Mouse (Mus musculus) limb, embryonic 12.5 days (tissue): Measurements from ENCODE around the gene Trpc7. TPM values are rescaled to one million over a fixed set of nuclear protein-coding genes. Genes with fewer than 3 reads are reported as not detected.

ENCODE experiments used
- ATAC-seq: fragments of 200-750 bp; cut with Nextera tagmentation; 2 replicates; pipeline ENCODE4 v1.8.0; 2017; ENCODE audit warnings: low read depth, moderate TSS enrichment; ENCODE audit not compliant: insufficient number of reproducible peaks, insufficient read depth, low FRiP score, low TSS enrichment
- H3K27ac ChIP-seq: fragments of 300-500 bp; sonication (generic); 2 replicates; pipeline ENCODE4 v1.5.1; 2016; ENCODE audit warnings: mild to moderate bottlenecking, moderate library complexity
- H3K27me3 ChIP-seq: fragments of 300-500 bp; sonication (generic); 2 replicates; pipeline ENCODE4 v1.6.1; 2016; ENCODE audit warnings: mild to moderate bottlenecking, moderate library complexity
- H3K36me3 ChIP-seq: fragments of 300-500 bp; sonication (generic); 2 replicates; pipeline ENCODE4 v1.6.1; 2016; ENCODE audit warnings: mild to moderate bottlenecking, moderate library complexity
- H3K4me1 ChIP-seq: fragments of 300-500 bp; sonication (generic); replicated peaks from 2 replicates; pipeline ENCODE4 v1.6.1; 2016
- H3K4me2 ChIP-seq: fragments of 300-500 bp; sonication (generic); 2 replicates; pipeline ENCODE4 v1.6.1; 2016; ENCODE audit warnings: mild to moderate bottlenecking, moderate library complexity
- H3K4me3 ChIP-seq: fragments of 300-500 bp; sonication (generic); replicated peaks from 2 replicates; pipeline ENCODE4 v1.5.1; 2016; ENCODE audit warnings: mild to moderate bottlenecking
- H3K9ac ChIP-seq: fragments of 300-500 bp; sonication (generic); replicated peaks from 2 replicates; pipeline ENCODE4 v1.6.1; 2016; ENCODE audit warnings: mild to moderate bottlenecking, moderate library complexity
- H3K9me3 ChIP-seq: fragments of 300-500 bp; sonication (generic); 2 replicates; pipeline ENCODE4 v1.6.1; 2016; ENCODE audit warnings: mild to moderate bottlenecking, moderate library complexity
- WGBS: fragments of 180-500 bp; shearing (Covaris S2); methylation state at CpG from one replicate; pipeline ENCODE4 v1.1.7; 2016; 5-methylcytosine and 5-hydroxymethylcytosine counted together
- polyA plus RNA-seq: library from polyadenylated mRNA; unstranded; fragments of >200 nt; fragmentation: Nextera tagmentation; extraction: Ambion mirVana; gene quantifications from 2 replicates; pipeline ENCODE4 v1.2.1, GENCODE M21; 2016

The Trpc7 gene
- polyA plus RNA-seq, result not detected in 2 replicates

- peaks cover 6% of the 10 kb centered on the region for H3K27me3 ChIP-seq
- H3K4me1 ChIP-seq, result no peaks in the 10 kb centered on the region
- WGBS, result 74% methylated on average over 3 of the region's 3 CpGs
- H3K9ac ChIP-seq, result no peak within 1 kb of the TSS
- no peaks in the 10 kb centered on the region for H3K36me3 ChIP-seq
- no peak for ATAC-seq
- no peak within 1 kb of the TSS for H3K4me3 ChIP-seq
- H3K27ac ChIP-seq, result no peak within 1 kb of the TSS
- no peaks in the 10 kb centered on the region for H3K9me3 ChIP-seq
- no peak within 1 kb of the TSS for H3K4me2 ChIP-seq
Measured at GRCm38 (mm10) chr13:56895893-56896292, at the start of gene Trpc7. TSS of gene Trpc7 (minus strand) at chr13:56895993.

- H3K27me3 ChIP-seq, result no peaks in the 10 kb centered on the region
- H3K9me3 ChIP-seq, result no peaks in the 10 kb centered on the region
- H3K4me2 ChIP-seq, result no peak overlapping the region
- 88% methylated on average over 11 of the region's 11 CpGs for WGBS
- H3K36me3 ChIP-seq, result no peaks in the 10 kb centered on the region
- no peak overlapping the region for H3K4me3 ChIP-seq
- H3K9ac ChIP-seq, result no peak overlapping the region
- no peak overlapping the region for H3K27ac ChIP-seq
- no peak for ATAC-seq
- H3K4me1 ChIP-seq, result 0 out of 2 replicates have a peak, but pooled peaks cover 3% of the 10 kb centered on the region
Measured at GRCm38 (mm10) chr13:56939261-56939660, 43.5 kb upstream of the Trpc7 start.

- H3K4me3 ChIP-seq, result no peak overlapping the region
- no peaks in the 10 kb centered on the region for H3K27me3 ChIP-seq
- ATAC-seq, result no peak
- H3K4me1 ChIP-seq, result 0 out of 2 replicates have a peak, but pooled peaks cover 3% of the 10 kb centered on the region
- H3K27ac ChIP-seq, result no peak overlapping the region
- H3K36me3 ChIP-seq, result no peaks in the 10 kb centered on the region
- no peak overlapping the region for H3K9ac ChIP-seq
- H3K4me2 ChIP-seq, result no peak overlapping the region
- no peaks in the 10 kb centered on the region for H3K9me3 ChIP-seq
- WGBS, result 79% methylated on average over 11 of the region's 11 CpGs
Measured at GRCm38 (mm10) chr13:56933832-56934510, 38.2 kb upstream of the Trpc7 start.

- no peak for ATAC-seq
- Histone ChIP-seq H3K4me2 (no peak overlapping the region), H3K4me3 (no peak overlapping the region), H3K9me3 (no peaks in the 10 kb centered on the region), H3K4me1 (no peaks in the 10 kb centered on the region), H3K9ac (no peak overlapping the region), H3K27ac (no peak overlapping the region), H3K27me3 (no peaks in the 10 kb centered on the region), H3K36me3 (no peaks in the 10 kb centered on the region)
- 90% methylated on average over 2 of the region's 2 CpGs for WGBS
Measured at GRCm38 (mm10) chr13:56930421-56930820, 34.6 kb upstream of the Trpc7 start.

GRCm38 (mm10) chr13:56922976-56923375, 27.2 kb upstream of the Trpc7 start:
- Histone ChIP-seq H3K27ac (no peak overlapping the region), H3K4me1 (no peaks in the 10 kb centered on the region), H3K9me3 (no peaks in the 10 kb centered on the region), H3K27me3 (no peaks in the 10 kb centered on the region), H3K4me3 (no peak overlapping the region), H3K36me3 (no peaks in the 10 kb centered on the region), H3K9ac (no peak overlapping the region), H3K4me2 (no peak overlapping the region)
- WGBS, result 81% methylated on average over 2 of the region's 2 CpGs
- ATAC-seq, result no peak

GRCm38 (mm10) chr13:56921251-56921650, 25.5 kb upstream of the Trpc7 start:
- 62% methylated on average over 3 of the region's 3 CpGs for WGBS
- H3K4me1 ChIP-seq, result no peaks in the 10 kb centered on the region
- H3K4me2 ChIP-seq, result no peak overlapping the region
- no peak overlapping the region for H3K27ac ChIP-seq
- H3K27me3 ChIP-seq, result no peaks in the 10 kb centered on the region
- H3K9ac ChIP-seq, result no peak overlapping the region
- H3K9me3 ChIP-seq, result no peaks in the 10 kb centered on the region
- H3K4me3 ChIP-seq, result no peak overlapping the region
- no peak for ATAC-seq
- no peaks in the 10 kb centered on the region for H3K36me3 ChIP-seq

- Histone ChIP-seq H3K27me3 (no peaks in the 10 kb centered on the region), H3K27ac (no peak overlapping the region)
- WGBS, result 82% methylated on average over 7 of the region's 7 CpGs
Measured at GRCm38 (mm10) chr13:56914721-56915120, 18.9 kb upstream of the Trpc7 start.

GRCm38 (mm10) chr13:56911093-56911492, 15.3 kb upstream of the Trpc7 start:
- Histone ChIP-seq H3K9ac (no peak overlapping the region), H3K4me2 (no peak overlapping the region), H3K36me3 (no peaks in the 10 kb centered on the region), H3K4me3 (no peak overlapping the region), H3K27me3 (no peaks in the 10 kb centered on the region), H3K9me3 (no peaks in the 10 kb centered on the region), H3K4me1 (peaks cover 10% of the 10 kb centered on the region), H3K27ac (no peak overlapping the region)
- WGBS, result 75% methylated on average over 12 of the region's 12 CpGs
- no peak for ATAC-seq

More at GRCm38 (mm10) chr13:56914721-56915120, 18.9 kb upstream of the Trpc7 start:
- H3K4me1 ChIP-seq, result peaks cover 7% of the 10 kb centered on the region
- H3K4me2 ChIP-seq, result no peak overlapping the region
- no peaks in the 10 kb centered on the region for H3K36me3 ChIP-seq
- H3K4me3 ChIP-seq, result no peak overlapping the region
- ATAC-seq, result no peak
- H3K9ac ChIP-seq, result no peak overlapping the region
- no peaks in the 10 kb centered on the region for H3K9me3 ChIP-seq

- Histone ChIP-seq H3K4me1 (no peaks in the 10 kb centered on the region), H3K27me3 (peaks cover 6% of the 10 kb centered on the region), H3K9ac (no peak overlapping the region), H3K36me3 (no peaks in the 10 kb centered on the region), H3K9me3 (no peaks in the 10 kb centered on the region), H3K4me2 (no peak overlapping the region), H3K27ac (no peak overlapping the region), H3K4me3 (no peak overlapping the region)
- no peak for ATAC-seq
- WGBS, result 4% methylated on average over 17 of the region's 17 CpGs
Measured at GRCm38 (mm10) chr13:56895386-56895785, 407 bp downstream of the Trpc7 start.

- 88% methylated on average over 5 of the region's 5 CpGs for WGBS
- no peak for ATAC-seq
- Histone ChIP-seq H3K4me2 (no peak overlapping the region), H3K36me3 (no peaks in the 10 kb centered on the region), H3K9ac (no peak overlapping the region), H3K4me1 (no peaks in the 10 kb centered on the region), H3K4me3 (no peak overlapping the region), H3K27ac (no peak overlapping the region), H3K9me3 (no peaks in the 10 kb centered on the region), H3K27me3 (peaks cover 6% of the 10 kb centered on the region)
Measured at GRCm38 (mm10) chr13:56894543-56894942, 1.2 kb downstream of the Trpc7 start.

- Histone ChIP-seq H3K4me2 (no peak overlapping the region), H3K27ac (no peak overlapping the region), H3K4me1 (no peaks in the 10 kb centered on the region), H3K4me3 (no peak overlapping the region), H3K9ac (no peak overlapping the region), H3K9me3 (no peaks in the 10 kb centered on the region), H3K36me3 (no peaks in the 10 kb centered on the region), H3K27me3 (no peaks in the 10 kb centered on the region)
- no peak for ATAC-seq
- 23% methylated on average over 7 of the region's 7 CpGs for WGBS
Measured at GRCm38 (mm10) chr13:56889888-56890287, 5.9 kb downstream of the Trpc7 start.

- no peak overlapping the region for H3K4me2 ChIP-seq
- no peak overlapping the region for H3K4me3 ChIP-seq
- H3K9me3 ChIP-seq, result no peaks in the 10 kb centered on the region
- no peak for ATAC-seq
- no peaks in the 10 kb centered on the region for H3K36me3 ChIP-seq
- H3K27ac ChIP-seq, result no peak overlapping the region
- WGBS, result 89% methylated on average over 12 of the region's 12 CpGs
- H3K9ac ChIP-seq, result no peak overlapping the region
- no peaks in the 10 kb centered on the region for H3K27me3 ChIP-seq
- peaks cover 4% of the 10 kb centered on the region for H3K4me1 ChIP-seq
Measured at GRCm38 (mm10) chr13:56882931-56883330, 12.9 kb downstream of the Trpc7 start.
